Mouse (Mus musculus): ENCODE data around the gene Cdkn2b. TPM values are rescaled to one million over a fixed set of nuclear protein-coding genes. Genes with fewer than 3 reads are reported as not detected.
A peak's percentile ranks its signal among the peaks of the same experiment; 100 is the strongest.

Gene Cdkn2b
- 0.46 and 0.54 TPM in 2 replicates for polyA plus RNA-seq (2015; fragmentation: Nextera tagmentation; extraction: Ambion mirVana)

- H3K4me2 ChIP-seq (ENCODE audit: low read length): peak within 1 kb of the TSS; percentile 69
- peak within 1 kb of the TSS; percentile 44 for H3K4me3 ChIP-seq (replicated peaks; ENCODE audit: low read length)
- no peaks in the 10 kb centered on the region; the same call in 1 of the 2 replicates for H3K9me3 ChIP-seq (ENCODE audit: control insufficient read depth, low read length)
- H3K27ac ChIP-seq (ENCODE audit: low read length): no peak within 1 kb of the TSS
- H3K27me3 ChIP-seq (replicated peaks; ENCODE audit: control insufficient read depth, insufficient read depth, low read length): peaks cover 68% of the 10 kb centered on the region
- WGBS: under 1% methylated on average over 61 of the region's 61 CpGs
- 0 out of 2 replicates have a peak within 1 kb of the TSS, but pooled peaks have one; percentile 7 for H3K9ac ChIP-seq (replicated peaks; ENCODE audit: low read depth, low read length)
- peaks cover 11% of the 10 kb centered on the region for H3K4me1 ChIP-seq (replicated peaks; ENCODE audit: control insufficient read depth, insufficient read depth, low read length)
- ATAC-seq: peak; percentile 93
- no peaks in the 10 kb centered on the region for H3K36me3 ChIP-seq (ENCODE audit: control insufficient read depth, insufficient read depth)
Observed at GRCm38 (mm10) chr4:89310491-89311254, at the start of gene Cdkn2b. TSS of gene Cdkn2b (minus strand) at chr4:89311039.

GRCm38 (mm10) chr4:89360349-89360748 is 49.5 kb upstream of the Cdkn2b start:
- ATAC-seq: no peak
- H3K4me3 ChIP-seq (replicated peaks; ENCODE audit: low read length): no peak overlapping the region

GRCm38 (mm10) chr4:89359506-89359905 is 48.7 kb upstream of the Cdkn2b start:
- Histone ChIP-seq H3K36me3 (ENCODE audit: control insufficient read depth, insufficient read depth) (no peaks in the 10 kb centered on the region), H3K27me3 (replicated peaks; ENCODE audit: control insufficient read depth, insufficient read depth, low read length) (no peaks in the 10 kb centered on the region), H3K9ac (replicated peaks; ENCODE audit: low read depth, low read length) (no peak overlapping the region), H3K4me3 (replicated peaks; ENCODE audit: low read length) (no peak overlapping the region), H3K9me3 (ENCODE audit: control insufficient read depth, low read length) (no peaks in the 10 kb centered on the region), H3K27ac (ENCODE audit: low read length) (no peak overlapping the region), H3K4me2 (ENCODE audit: low read length) (no peak overlapping the region), H3K4me1 (replicated peaks; ENCODE audit: control insufficient read depth, insufficient read depth, low read length) (no peaks in the 10 kb centered on the region)
- 94% methylated on average over 6 of the region's 6 CpGs for WGBS
- no peak for ATAC-seq

More at GRCm38 (mm10) chr4:89360349-89360748, 49.5 kb upstream of the Cdkn2b start:
- 57% methylated on average over 3 of the region's 3 CpGs for WGBS
- Histone ChIP-seq H3K36me3 (ENCODE audit: control insufficient read depth, insufficient read depth) (no peaks in the 10 kb centered on the region), H3K27ac (ENCODE audit: low read length) (no peak overlapping the region), H3K9ac (replicated peaks; ENCODE audit: low read depth, low read length) (no peak overlapping the region), H3K4me1 (replicated peaks; ENCODE audit: control insufficient read depth, insufficient read depth, low read length) (no peaks in the 10 kb centered on the region), H3K9me3 (ENCODE audit: control insufficient read depth, low read length) (no peaks in the 10 kb centered on the region), H3K27me3 (replicated peaks; ENCODE audit: control insufficient read depth, insufficient read depth, low read length) (no peaks in the 10 kb centered on the region), H3K4me2 (ENCODE audit: low read length) (no peak overlapping the region)

DNA sequence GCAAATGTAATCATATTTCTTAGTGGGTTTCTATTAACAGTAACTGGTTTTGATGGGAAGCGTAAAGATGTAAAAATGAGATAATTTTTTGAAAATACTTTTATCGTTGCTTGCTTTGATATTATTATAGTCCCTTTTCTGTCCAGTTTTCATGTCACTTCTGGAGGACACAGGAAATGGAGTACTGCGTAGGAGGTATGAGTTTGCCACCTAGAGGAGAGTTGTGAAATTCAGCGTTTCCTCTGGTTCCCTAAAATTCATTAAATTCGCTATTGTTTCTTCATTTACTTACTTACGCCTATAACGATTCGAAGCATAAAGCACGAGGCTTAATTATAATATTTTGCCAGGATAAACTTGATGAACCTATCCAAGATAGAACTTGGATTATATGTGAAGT is 43.1 kb upstream of the Cdkn2b start:
- Histone ChIP-seq H3K9ac (replicated peaks; ENCODE audit: low read depth, low read length) (no peak overlapping the region), H3K27ac (ENCODE audit: low read length) (no peak overlapping the region), H3K4me1 (replicated peaks; ENCODE audit: control insufficient read depth, insufficient read depth, low read length) (no peaks in the 10 kb centered on the region), H3K4me2 (ENCODE audit: low read length) (no peak overlapping the region), H3K36me3 (ENCODE audit: control insufficient read depth, insufficient read depth) (no peaks in the 10 kb centered on the region), H3K27me3 (replicated peaks; ENCODE audit: control insufficient read depth, insufficient read depth, low read length) (no peaks in the 10 kb centered on the region), H3K9me3 (ENCODE audit: control insufficient read depth, low read length) (no peaks in the 10 kb centered on the region), H3K4me3 (replicated peaks; ENCODE audit: low read length) (no peak overlapping the region)
- ATAC-seq: no peak
- WGBS: 50% methylated on average over 9 of the region's 9 CpGs

- Histone ChIP-seq H3K27me3 (replicated peaks; ENCODE audit: control insufficient read depth, insufficient read depth, low read length) (no peaks in the 10 kb centered on the region), H3K27ac (ENCODE audit: low read length) (no peak overlapping the region), H3K4me1 (replicated peaks; ENCODE audit: control insufficient read depth, insufficient read depth, low read length) (no peaks in the 10 kb centered on the region), H3K9ac (replicated peaks; ENCODE audit: low read depth, low read length) (no peak overlapping the region), H3K36me3 (ENCODE audit: control insufficient read depth, insufficient read depth) (no peaks in the 10 kb centered on the region), H3K4me2 (ENCODE audit: low read length) (no peak overlapping the region), H3K4me3 (replicated peaks; ENCODE audit: low read length) (no peak overlapping the region), H3K9me3 (ENCODE audit: control insufficient read depth, low read length) (no peaks in the 10 kb centered on the region)
- WGBS: 87% methylated on average over 3 of the region's 3 CpGs
- ATAC-seq: no peak
Observed at GRCm38 (mm10) chr4:89353071-89353582, 42.3 kb upstream of the Cdkn2b start.

DNA sequence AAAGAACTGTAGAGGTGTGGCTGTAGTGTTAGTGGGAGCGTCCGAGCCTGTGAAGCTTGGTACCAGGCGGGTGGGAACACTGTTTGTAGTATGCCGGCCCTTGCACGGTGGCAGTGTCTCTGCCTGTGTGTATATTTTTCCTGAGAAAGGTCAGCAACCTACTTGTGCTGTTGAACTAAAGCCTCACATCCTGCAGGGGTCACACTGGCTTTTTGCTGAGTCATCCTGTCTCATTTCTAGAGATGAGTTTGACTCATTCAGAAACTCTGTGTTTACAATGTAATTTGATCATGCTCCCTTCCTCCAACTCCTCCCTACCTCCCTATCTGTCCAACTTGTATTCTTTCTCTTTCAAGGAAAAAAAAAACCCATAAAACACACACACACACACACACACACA is 40.6 kb upstream of the Cdkn2b start:
- Histone ChIP-seq H3K9me3 (ENCODE audit: control insufficient read depth, low read length) (no peaks in the 10 kb centered on the region), H3K4me1 (replicated peaks; ENCODE audit: control insufficient read depth, insufficient read depth, low read length) (no peaks in the 10 kb centered on the region), H3K27ac (ENCODE audit: low read length) (no peak overlapping the region), H3K9ac (replicated peaks; ENCODE audit: low read depth, low read length) (no peak overlapping the region), H3K27me3 (replicated peaks; ENCODE audit: control insufficient read depth, insufficient read depth, low read length) (no peaks in the 10 kb centered on the region), H3K4me2 (ENCODE audit: low read length) (no peak overlapping the region), H3K4me3 (replicated peaks; ENCODE audit: low read length) (no peak overlapping the region), H3K36me3 (ENCODE audit: control insufficient read depth, insufficient read depth) (no peaks in the 10 kb centered on the region)
- 48% methylated on average over 5 of the region's 5 CpGs for WGBS
- no peak for ATAC-seq

DNA sequence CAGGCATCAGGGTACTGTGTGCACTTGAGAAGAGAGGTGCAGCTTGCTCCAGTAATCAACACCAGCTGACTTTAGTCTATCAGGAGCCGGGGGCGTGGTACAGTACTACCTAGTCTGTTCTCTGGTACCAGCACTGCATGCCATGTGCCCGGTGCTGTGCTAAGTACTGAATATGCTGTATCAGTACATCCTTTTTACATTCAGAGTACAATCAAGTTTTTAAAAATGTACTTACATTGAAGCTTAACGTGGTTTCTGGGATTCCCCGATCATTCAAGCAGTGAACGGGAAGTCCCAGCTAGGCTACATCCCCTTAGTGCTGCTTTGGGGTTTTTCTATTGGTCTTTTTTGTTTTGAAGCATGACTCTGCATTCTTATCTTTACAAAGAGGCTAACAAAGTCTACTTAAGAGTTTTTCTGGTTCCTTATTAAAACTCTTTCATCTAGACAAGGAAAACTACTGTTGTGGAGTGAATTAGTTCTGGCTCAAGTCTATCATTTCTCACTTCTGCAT is 40.2 kb upstream of the Cdkn2b start:
- H3K9me3 ChIP-seq (ENCODE audit: control insufficient read depth, low read length): no peaks in the 10 kb centered on the region
- no peak for ATAC-seq
- H3K4me1 ChIP-seq (replicated peaks; ENCODE audit: control insufficient read depth, insufficient read depth, low read length): no peaks in the 10 kb centered on the region
- no peak overlapping the region for H3K9ac ChIP-seq (replicated peaks; ENCODE audit: low read depth, low read length)
- no peak overlapping the region for H3K27ac ChIP-seq (ENCODE audit: low read length)
- no peak overlapping the region for H3K4me3 ChIP-seq (replicated peaks; ENCODE audit: low read length)
- WGBS: 74% methylated on average over 6 of the region's 6 CpGs
- no peaks in the 10 kb centered on the region for H3K36me3 ChIP-seq (ENCODE audit: control insufficient read depth, insufficient read depth)
- no peak overlapping the region for H3K4me2 ChIP-seq (ENCODE audit: low read length)
- H3K27me3 ChIP-seq (replicated peaks; ENCODE audit: control insufficient read depth, insufficient read depth, low read length): no peaks in the 10 kb centered on the region

GRCm38 (mm10) chr4:89350391-89350790 is 39.6 kb upstream of the Cdkn2b start:
- 62% methylated on average over 9 of the region's 9 CpGs for WGBS
- Histone ChIP-seq H3K4me1 (replicated peaks; ENCODE audit: control insufficient read depth, insufficient read depth, low read length) (no peaks in the 10 kb centered on the region), H3K9me3 (ENCODE audit: control insufficient read depth, low read length) (no peaks in the 10 kb centered on the region), H3K4me2 (ENCODE audit: low read length) (no peak overlapping the region), H3K9ac (replicated peaks; ENCODE audit: low read depth, low read length) (no peak overlapping the region), H3K27me3 (replicated peaks; ENCODE audit: control insufficient read depth, insufficient read depth, low read length) (no peaks in the 10 kb centered on the region), H3K27ac (ENCODE audit: low read length) (no peak overlapping the region), H3K36me3 (ENCODE audit: control insufficient read depth, insufficient read depth) (no peaks in the 10 kb centered on the region), H3K4me3 (replicated peaks; ENCODE audit: low read length) (no peak overlapping the region)
- no peak for ATAC-seq

- WGBS: 74% methylated on average over 5 of the region's 5 CpGs
- Histone ChIP-seq H3K4me3 (replicated peaks; ENCODE audit: low read length) (no peak overlapping the region), H3K4me1 (replicated peaks; ENCODE audit: control insufficient read depth, insufficient read depth, low read length) (no peaks in the 10 kb centered on the region), H3K36me3 (ENCODE audit: control insufficient read depth, insufficient read depth) (no peaks in the 10 kb centered on the region), H3K27me3 (replicated peaks; ENCODE audit: control insufficient read depth, insufficient read depth, low read length) (no peaks in the 10 kb centered on the region), H3K4me2 (ENCODE audit: low read length) (no peak overlapping the region), H3K9ac (replicated peaks; ENCODE audit: low read depth, low read length) (no peak overlapping the region), H3K9me3 (ENCODE audit: control insufficient read depth, low read length) (no peaks in the 10 kb centered on the region), H3K27ac (ENCODE audit: low read length) (no peak overlapping the region)
- no peak for ATAC-seq
Observed at GRCm38 (mm10) chr4:89348842-89349241, 38.0 kb upstream of the Cdkn2b start.
